Mouse (Mus musculus) spleen, postnatal 36 days (tissue): ENCODE measurements around the gene Wdtc1.
A peak's percentile ranks its signal among the peaks of the same experiment; 100 is the strongest.

Source experiments
- DNase-seq, 2 experiments: peaks; one replicate each; pipeline ENCODE4 v3.0.0; 2022; ENCODE audit warnings: low spot score in 2 of 2, mixed read lengths in 1 of 2

Wdtc1 gene

DNA sequence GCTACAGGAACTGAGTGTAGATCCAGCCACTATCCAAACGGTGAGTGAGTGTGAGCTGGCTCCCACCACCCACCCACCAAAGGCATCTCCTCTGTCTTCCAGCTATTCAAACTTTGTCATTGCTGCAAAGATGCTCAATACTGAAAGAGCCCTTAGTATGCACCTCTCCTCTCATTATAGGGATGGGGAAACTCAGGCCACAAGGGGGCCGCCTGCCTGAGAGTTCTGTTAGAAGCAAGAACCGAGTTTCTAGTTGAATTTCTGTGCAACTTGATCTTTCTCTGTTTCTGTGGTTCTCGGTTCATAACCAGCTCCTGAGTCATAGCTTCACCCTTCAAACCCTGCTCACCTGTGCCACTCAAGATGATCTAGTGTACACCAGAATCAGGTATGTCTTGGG, 101.2 kb downstream of the Wdtc1 start:
- no peak for DNase-seq

DNA sequence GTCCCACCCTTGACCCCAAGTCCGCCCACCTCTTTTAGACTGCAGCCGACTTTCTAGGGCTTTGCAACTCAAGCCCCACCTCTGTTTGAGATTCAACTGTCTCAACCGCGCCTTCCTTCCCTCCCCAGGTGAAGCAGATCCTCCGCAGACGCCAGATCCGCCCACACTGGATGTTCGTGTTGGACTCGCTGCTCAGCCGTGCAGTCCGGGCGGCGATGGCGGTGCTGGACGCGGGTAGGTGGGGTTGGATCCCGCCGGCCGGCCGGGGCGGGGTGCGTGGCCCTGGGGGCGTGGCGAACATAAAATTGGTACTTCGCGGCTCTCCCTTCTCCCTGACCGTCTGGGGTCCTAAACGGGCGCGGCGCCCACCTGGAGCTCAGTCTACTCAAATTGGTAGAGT, 102.1 kb downstream of the Wdtc1 start:
- no peak for DNase-seq

DNA sequence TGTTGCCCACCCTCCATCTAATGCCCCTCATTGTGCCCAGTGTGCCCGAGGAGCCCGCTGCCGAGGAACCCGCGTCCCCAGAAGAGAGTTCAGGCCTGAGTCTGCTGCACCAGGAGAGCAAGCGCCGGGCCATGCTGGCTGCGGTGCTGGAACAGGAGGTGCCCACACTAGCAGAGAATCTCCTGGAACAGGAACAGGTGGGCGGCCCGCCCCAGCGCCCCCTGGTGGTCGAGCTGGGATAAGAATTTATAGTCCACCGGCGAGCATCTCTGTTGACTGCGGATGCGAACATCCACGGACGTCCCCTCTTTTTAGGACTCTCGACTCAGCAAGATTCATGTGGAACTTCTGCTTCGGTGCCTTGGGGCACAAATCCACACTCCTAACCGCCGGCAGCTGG, 102.7 kb downstream of the Wdtc1 start:
- peak; percentile 68 to 73 for DNase-seq

DNA sequence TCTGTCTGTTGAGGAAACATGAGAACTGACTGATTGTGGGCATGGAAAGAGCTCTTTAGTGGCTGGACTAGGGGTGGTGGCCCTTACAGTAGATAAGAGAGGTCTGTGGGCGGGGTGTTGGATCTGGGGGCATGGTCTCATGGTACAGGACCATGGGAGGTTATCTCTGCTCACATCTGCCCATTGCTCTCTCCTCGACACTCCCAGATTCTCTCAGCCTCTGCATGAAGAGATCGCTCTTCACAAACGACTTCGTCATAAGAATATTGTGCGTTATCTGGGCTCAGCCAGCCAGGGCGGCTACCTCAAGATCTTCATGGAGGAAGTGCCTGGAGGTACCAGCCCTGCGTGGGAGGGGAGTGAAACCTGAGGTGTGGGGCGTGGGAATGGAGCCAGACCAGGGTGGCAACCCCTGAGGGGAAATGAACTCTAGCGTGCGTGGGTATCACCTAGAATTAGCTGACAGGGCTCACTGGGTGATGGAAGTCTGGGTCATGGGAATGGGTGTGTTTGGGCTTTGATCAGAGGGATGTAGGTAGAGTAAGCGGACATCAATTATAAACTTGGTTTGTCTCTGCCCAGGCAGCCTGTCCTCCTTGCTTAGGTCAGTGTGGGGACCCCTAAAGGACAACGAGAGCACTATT, 105.4 kb downstream of the Wdtc1 start:
- DNase-seq = peak; percentile 33 to 51

DNA sequence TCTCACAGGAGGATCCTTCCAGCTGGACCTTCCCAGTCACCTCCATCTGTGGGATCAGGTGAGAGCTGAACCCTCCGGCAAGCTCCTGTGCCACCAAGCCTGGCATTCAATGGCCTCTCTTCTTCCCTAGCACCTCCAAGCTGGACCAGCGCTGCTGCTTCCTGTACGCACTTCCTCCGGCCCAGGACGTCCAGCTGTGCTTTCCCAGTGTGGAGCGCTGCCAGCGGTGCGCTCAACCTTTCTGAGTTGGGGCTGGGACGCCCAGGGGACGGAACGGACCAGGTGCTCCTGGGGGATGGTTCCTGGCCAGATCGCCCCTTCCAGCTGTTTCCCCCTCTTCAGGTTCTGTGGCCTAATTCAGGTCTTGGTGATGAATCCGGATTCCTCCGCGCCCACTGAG, 106.2 kb downstream of the Wdtc1 start:
- DNase-seq = no peak

DNA sequence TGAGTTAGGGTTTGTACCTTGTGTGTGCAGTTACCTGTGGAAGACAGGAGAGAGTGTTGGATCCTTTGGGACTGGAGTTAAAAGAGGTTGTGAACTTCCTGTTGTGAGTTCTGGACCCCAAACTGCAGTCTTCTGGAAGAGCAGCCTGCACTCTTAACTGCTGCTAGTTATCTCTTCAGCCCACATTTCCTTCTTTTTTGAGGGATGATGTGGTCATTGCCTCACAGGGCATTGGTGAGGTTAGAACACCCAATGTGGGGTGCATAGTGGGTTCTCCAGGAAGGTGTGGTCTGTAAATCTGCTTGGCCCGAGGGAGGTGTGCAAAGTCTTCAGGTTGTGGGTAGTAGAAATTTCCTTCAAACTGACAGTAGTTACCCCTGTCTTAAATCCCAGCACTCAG, 109.0 kb downstream of the Wdtc1 start:
- no peak for DNase-seq

DNA sequence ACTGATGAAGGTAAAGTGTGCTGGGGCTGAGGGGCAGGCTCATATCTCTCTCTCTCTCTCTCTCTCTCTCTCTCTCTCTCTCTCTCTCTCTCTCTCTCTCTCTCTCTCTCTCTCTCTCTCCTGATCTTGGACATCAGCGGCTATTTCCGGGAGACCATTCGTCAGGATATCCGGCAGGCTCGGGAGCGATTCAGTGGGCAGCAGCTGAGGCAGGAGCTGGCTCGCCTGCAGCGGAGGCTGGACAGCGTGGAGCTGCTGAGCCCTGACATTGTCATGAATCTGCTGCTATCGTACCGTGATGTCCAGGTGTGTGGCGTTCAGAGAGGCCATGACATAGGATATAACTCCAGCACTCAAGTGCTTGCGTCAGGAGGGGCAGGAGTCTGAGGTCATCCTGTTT, 109.7 kb downstream of the Wdtc1 start:
- no peak for DNase-seq

DNA sequence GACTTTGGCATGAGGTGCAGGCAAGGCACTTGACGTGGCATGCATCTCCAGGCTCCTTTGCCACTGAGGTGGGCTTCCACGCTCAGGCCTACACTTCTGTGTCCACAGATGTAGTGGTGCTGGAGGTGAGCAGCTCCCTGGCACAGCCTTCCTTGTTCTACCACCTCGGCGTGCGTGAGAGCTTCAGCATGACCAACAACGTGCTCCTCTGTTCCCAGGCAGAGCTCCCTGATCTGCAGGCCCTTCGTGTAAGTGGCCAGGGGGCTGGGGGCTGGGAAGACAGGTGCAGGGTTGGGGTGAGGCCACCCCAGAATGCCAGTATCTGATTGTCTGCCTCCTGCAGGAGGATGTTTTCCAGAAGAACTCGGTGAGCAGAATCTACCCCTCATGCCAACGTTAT, 110.6 kb downstream of the Wdtc1 start:
- DNase-seq = no peak
